Mouse (Mus musculus): ENCODE data around the gene Syne3.

GRCm38 (mm10) chr12:105010213-105010790 is 693 bp upstream of the Syne3 start:
- TF ChIP-seq POLR2A (IDR thresholded peaks at IDR 0.05; ENCODE audit: borderline replicate concordance, control insufficient read depth, low read depth, low read length) (no peak), CTCF (IDR thresholded peaks at IDR 0.05; ENCODE audit: control insufficient read depth, insufficient read depth, low read length) (0 out of 2 replicates have a peak, but pooled peaks have one; percentile 8)
